Mouse (Mus musculus): ENCODE measurements around the gene Olfr470. TPM values are rescaled to one million over a fixed set of nuclear protein-coding genes. Genes with fewer than 3 reads are reported as not detected.
"Not testable (repeated sequence)": the region's sequence is repeated elsewhere in the genome, so short reads cannot be mapped to it uniquely, and the experiment has no call there.

The Olfr470 gene
- not detected in 2 replicates for polyA plus RNA-seq (2015; fragmentation: Nextera tagmentation; extraction: Ambion mirVana)

DNA sequence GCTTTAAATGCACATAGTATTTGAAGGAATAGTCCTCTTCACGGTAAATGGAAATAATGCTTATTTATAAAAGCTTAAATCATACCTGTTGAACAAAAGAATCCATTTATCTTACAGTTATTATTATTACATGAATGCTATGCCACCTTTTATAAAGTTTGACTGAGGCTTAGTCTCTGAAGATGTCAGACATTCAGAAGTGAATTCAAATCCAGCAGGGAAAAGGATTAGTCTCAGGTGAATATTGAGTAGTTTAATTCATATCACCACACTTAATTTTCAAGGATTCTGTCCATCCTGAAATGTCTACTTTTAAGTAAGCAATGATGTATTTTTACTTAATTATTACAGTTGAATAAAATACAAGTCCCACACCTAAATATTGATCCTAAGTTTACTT is at the start of gene Olfr470:
Olfr470 (minus strand) TSS at position 101 of the 400 bp plus-strand sequence.
- not testable (repeated sequence) for H3K4me2 ChIP-seq; H3K9ac ChIP-seq; H3K4me1 ChIP-seq (replicated peaks); ATAC-seq (ENCODE audit: insufficient read depth); H3K27ac ChIP-seq (replicated peaks); H3K36me3 ChIP-seq (replicated peaks); H3K4me3 ChIP-seq (replicated peaks); H3K9me3 ChIP-seq (replicated peaks); H3K27me3 ChIP-seq
- 46% methylated on average over 1 of the region's 1 CpGs for WGBS (ENCODE audit: insufficient replicate concordance)

DNA sequence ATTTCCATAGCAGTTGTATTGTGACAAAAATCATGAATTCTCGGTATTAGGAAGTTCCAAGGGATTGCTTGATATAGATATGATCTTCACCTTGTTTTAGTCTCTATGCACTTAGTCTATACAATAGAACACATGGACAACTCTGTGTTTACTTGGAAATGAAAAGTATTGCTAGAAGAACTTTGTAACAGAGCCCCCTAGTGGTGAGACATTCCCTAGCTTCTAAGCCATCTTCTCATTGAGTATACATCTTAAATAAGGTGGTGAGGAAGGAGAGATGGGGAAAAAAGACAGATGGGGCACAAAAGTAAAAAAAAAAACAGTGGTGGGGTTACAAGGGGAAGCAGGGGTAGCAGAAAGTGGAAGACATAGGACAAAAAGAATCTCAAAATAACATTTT is 5.6 kb downstream of the Olfr470 start:
- no peaks in the 10 kb centered on the region for H3K9me3 ChIP-seq (replicated peaks)
- WGBS (ENCODE audit: insufficient replicate concordance): 58% methylated on average over 1 of the region's 1 CpGs
- H3K36me3 ChIP-seq (replicated peaks): no peaks in the 10 kb centered on the region
- H3K4me3 ChIP-seq (replicated peaks): no peak overlapping the region
- H3K4me1 ChIP-seq (replicated peaks): no peaks in the 10 kb centered on the region
- H3K4me2 ChIP-seq: no peak overlapping the region
- H3K27ac ChIP-seq (replicated peaks): no peak overlapping the region
- no peak for ATAC-seq (ENCODE audit: insufficient read depth)
- no peaks in the 10 kb centered on the region for H3K27me3 ChIP-seq
- H3K9ac ChIP-seq: no peak overlapping the region

DNA sequence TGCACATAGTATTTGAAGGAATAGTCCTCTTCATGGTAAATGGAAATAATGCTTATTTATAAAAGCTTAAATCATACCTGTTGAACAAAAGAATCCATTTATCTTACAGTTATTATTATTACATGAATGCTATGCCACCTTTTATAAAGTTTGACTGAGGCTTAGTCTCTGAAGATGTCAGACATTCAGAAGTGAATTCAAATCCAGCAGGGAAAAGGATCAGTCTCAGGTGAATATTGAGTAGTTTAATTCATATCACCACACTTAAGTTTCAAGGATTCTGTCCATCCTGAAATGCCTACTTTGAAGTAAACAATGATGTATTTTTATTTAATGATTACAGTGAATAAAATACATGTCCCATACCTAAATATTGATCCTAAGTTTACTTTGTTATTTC is 21.8 kb downstream of the Olfr470 start, which contains the start of gene Olfr469:
Olfr469 (minus strand) TSS at position 101 of the 400 bp plus-strand sequence.
- H3K4me2 ChIP-seq; H3K9ac ChIP-seq; H3K27me3 ChIP-seq; ATAC-seq (ENCODE audit: insufficient read depth); H3K27ac ChIP-seq (replicated peaks); H3K9me3 ChIP-seq (replicated peaks); H3K4me1 ChIP-seq (replicated peaks); H3K4me3 ChIP-seq (replicated peaks); H3K36me3 ChIP-seq (replicated peaks): not testable (repeated sequence)

DNA sequence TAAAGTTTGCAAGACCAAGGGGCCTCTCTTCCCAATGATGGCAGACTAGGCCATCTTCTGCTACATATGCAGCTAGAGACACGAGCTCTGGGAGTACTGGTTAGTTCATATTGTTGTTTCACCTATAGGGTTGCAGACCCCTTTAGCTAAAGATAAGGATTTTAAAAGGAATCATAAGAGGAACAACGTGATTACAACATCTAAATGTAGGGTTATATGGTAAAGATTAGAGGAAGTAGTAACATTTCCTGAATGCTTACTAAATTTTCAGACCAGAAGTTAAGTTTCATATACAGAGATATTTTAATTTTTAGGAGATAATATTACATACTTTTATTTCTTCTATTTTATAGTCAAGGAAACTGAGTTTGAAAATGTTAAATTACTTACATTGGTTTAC is 23.4 kb downstream of the Olfr470 start:
- not testable (repeated sequence) for H3K9me3 ChIP-seq (replicated peaks); ATAC-seq (ENCODE audit: insufficient read depth)
- WGBS (ENCODE audit: insufficient replicate concordance): 34% methylated on average over 2 of the region's 2 CpGs

DNA sequence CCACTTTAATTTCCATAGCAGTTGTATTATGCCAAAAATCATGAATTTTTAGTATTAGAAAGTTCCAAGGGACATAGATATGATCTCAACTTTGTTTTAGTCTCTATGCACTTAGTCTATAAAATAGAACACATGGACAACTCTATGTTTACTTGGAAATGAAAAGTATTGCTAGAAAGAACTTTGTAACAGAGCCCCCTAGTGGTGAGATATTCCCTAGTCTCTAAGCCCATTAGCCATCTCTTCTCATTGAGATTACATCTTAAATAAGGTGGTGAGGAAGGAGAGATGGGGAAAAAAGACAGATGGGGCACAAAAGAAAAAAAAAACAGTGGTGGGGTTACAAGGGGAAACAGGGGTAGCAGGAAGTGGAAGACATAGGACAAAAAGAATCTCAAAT is 27.8 kb downstream of the Olfr470 start:
- ATAC-seq (ENCODE audit: insufficient read depth): no peak
- Histone ChIP-seq H3K9ac (no peak overlapping the region), H3K4me2 (no peak overlapping the region), H3K9me3 (replicated peaks) (no peaks in the 10 kb centered on the region), H3K27ac (replicated peaks) (no peak overlapping the region), H3K4me1 (replicated peaks) (no peaks in the 10 kb centered on the region), H3K27me3 (no peaks in the 10 kb centered on the region), H3K36me3 (replicated peaks) (no peaks in the 10 kb centered on the region), H3K4me3 (replicated peaks) (no peak overlapping the region)

More for the DNA sequence above, 23.4 kb downstream of the Olfr470 start:
- H3K27me3 ChIP-seq; H3K4me1 ChIP-seq (replicated peaks); H3K4me2 ChIP-seq; H3K9ac ChIP-seq; H3K27ac ChIP-seq (replicated peaks); H3K4me3 ChIP-seq (replicated peaks); H3K36me3 ChIP-seq (replicated peaks): not testable (repeated sequence)

DNA sequence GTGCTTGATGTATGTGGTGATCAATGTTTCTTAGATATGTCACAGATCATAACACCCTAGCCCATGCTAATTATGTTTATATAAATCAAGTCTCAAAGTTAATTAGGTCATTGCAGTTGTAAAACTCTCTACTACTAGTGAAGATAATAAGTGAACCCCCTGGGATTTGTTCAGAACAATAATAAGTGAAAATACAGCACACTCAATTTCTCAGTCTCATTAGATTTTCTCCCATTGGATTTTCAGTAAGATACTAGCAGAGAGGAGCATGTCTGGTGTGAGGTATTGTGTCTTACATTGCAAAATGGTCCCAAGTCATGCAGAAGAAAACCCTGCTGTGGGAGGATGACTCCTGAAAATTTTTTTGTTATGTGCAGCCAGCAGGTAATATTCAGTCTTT is 35.3 kb downstream of the Olfr470 start, which contains the start of gene Olfr467:
Olfr467 (plus strand) TSS at position 301 of the 400 bp plus-strand sequence.
- no peaks in the 10 kb centered on the region for H3K4me1 ChIP-seq (replicated peaks)
- no peak within 1 kb of the TSS for H3K27ac ChIP-seq (replicated peaks)
- ATAC-seq (ENCODE audit: insufficient read depth): no peak
- no peaks in the 10 kb centered on the region for H3K27me3 ChIP-seq
- H3K4me3 ChIP-seq (replicated peaks): no peak within 1 kb of the TSS
- H3K36me3 ChIP-seq (replicated peaks): no peaks in the 10 kb centered on the region
- H3K9me3 ChIP-seq (replicated peaks): no peaks in the 10 kb centered on the region
- H3K4me2 ChIP-seq: no peak within 1 kb of the TSS
- H3K9ac ChIP-seq: no peak within 1 kb of the TSS

DNA sequence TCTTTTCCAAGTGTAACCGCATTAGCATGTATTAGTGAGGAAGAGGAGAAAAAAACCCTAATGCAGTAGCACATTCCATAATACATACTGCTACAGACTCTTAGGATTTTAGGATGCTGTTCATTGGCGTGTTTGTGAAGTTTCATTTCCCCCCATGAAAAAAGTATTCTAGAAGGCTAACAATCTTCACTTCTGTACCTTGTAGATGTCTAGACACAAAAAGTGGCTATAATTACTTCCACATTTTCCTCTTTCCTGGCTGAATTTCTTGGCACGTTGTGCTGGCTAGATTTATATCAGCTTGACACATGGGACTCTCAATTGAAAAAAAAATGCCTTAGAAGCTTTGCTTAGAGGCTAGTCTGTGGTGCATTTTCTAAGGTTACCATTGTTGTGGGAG is 45.2 kb downstream of the Olfr470 start:
- Histone ChIP-seq H3K27ac (replicated peaks) (no peak overlapping the region), H3K9ac (no peak overlapping the region), H3K27me3 (no peaks in the 10 kb centered on the region), H3K36me3 (replicated peaks) (no peaks in the 10 kb centered on the region), H3K4me1 (replicated peaks) (no peaks in the 10 kb centered on the region), H3K4me3 (replicated peaks) (no peak overlapping the region), H3K9me3 (replicated peaks) (no peaks in the 10 kb centered on the region), H3K4me2 (no peak overlapping the region)
- ATAC-seq (ENCODE audit: insufficient read depth): no peak
- WGBS (ENCODE audit: insufficient replicate concordance): 47% methylated on average over 3 of the region's 3 CpGs

DNA sequence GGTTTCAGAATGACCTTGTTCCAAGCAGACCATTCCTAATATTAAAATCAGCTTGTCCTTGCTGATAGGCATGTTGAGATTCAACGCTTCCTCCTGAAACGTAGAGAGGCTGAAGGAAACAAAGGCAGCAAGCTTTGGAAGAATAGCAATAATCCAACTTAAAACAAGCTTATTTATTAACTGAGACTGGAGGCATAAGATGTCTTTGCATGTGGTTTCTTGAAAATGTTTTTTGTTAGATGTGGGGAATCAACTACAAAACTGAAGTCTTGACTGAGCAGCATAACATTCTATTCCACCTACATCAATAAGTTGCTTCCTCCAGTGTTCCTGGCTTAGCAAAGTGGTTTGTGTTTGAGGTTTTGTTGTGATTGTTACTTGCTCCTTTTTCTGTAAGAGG is 46.2 kb downstream of the Olfr470 start, which contains the start of gene Ovch2:
Ovch2 (minus strand) TSS at position 101 of the 400 bp plus-strand sequence.
- Histone ChIP-seq H3K27me3 (no peaks in the 10 kb centered on the region), H3K27ac (replicated peaks) (no peak within 1 kb of the TSS), H3K4me2 (no peak within 1 kb of the TSS), H3K4me3 (replicated peaks) (no peak within 1 kb of the TSS), H3K9me3 (replicated peaks) (no peaks in the 10 kb centered on the region), H3K36me3 (replicated peaks) (no peaks in the 10 kb centered on the region), H3K9ac (no peak within 1 kb of the TSS), H3K4me1 (replicated peaks) (no peaks in the 10 kb centered on the region)
- ATAC-seq (ENCODE audit: insufficient read depth): no peak
- WGBS (ENCODE audit: insufficient replicate concordance): 67% methylated on average over 2 of the region's 2 CpGs

DNA sequence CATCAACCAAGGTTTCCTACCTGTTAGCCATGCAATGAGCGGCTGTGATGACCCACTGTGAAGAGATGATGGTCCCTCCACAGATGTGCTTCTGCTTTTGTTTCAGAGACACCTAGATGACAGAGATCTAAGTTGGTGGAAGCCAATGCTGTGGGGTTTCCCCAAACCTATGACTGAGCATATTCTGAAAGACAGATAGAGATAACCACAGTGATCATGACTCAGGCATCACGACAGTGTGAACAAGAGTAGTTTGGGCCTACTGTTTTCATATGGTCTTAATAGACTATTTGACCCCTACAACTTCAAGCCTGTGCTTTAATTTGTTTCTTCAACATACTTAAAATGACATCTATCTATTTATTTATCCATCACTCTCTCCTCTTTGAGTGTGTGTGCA is 50.8 kb downstream of the Olfr470 start:
- WGBS (ENCODE audit: insufficient replicate concordance): 55% methylated on average over 2 of the region's 2 CpGs
- H3K36me3 ChIP-seq (replicated peaks): no peaks in the 10 kb centered on the region
- no peak for ATAC-seq (ENCODE audit: insufficient read depth)

More for the DNA sequence above, 50.8 kb downstream of the Olfr470 start:
- H3K27ac ChIP-seq (replicated peaks): no peak overlapping the region
- no peak overlapping the region for H3K4me2 ChIP-seq
- H3K27me3 ChIP-seq: no peaks in the 10 kb centered on the region
- H3K4me1 ChIP-seq (replicated peaks): no peaks in the 10 kb centered on the region
- no peak overlapping the region for H3K4me3 ChIP-seq (replicated peaks)
- no peaks in the 10 kb centered on the region for H3K9me3 ChIP-seq (replicated peaks)
- no peak overlapping the region for H3K9ac ChIP-seq

Other genes with a start within 250 kb of the Olfr470 start
- not detected in 2 replicates for gene 5330417H12Rik, start 222.3 kb downstream of the Olfr470 start, polyA plus RNA-seq (2015; fragmentation: Nextera tagmentation; extraction: Ambion mirVana)
- not detected in 2 replicates for gene Cyb5r2, start 89.5 kb downstream of the Olfr470 start, polyA plus RNA-seq (2015; fragmentation: Nextera tagmentation; extraction: Ambion mirVana)
- gene Ovch2, start 46.3 kb downstream of the Olfr470 start, polyA plus RNA-seq (2015; fragmentation: Nextera tagmentation; extraction: Ambion mirVana): not detected in 2 replicates
- gene Olfr467, start 35.2 kb downstream of the Olfr470 start, polyA plus RNA-seq (2015; fragmentation: Nextera tagmentation; extraction: Ambion mirVana): not detected in 2 replicates
- gene Olfr469, start 21.9 kb downstream of the Olfr470 start, polyA plus RNA-seq (2015; fragmentation: Nextera tagmentation; extraction: Ambion mirVana): not detected in 2 replicates
- not detected in 2 replicates for gene Olfr472, start 50.4 kb upstream of the Olfr470 start, polyA plus RNA-seq (2015; fragmentation: Nextera tagmentation; extraction: Ambion mirVana)
- not detected in 2 replicates for gene Olfr473, start 83.0 kb upstream of the Olfr470 start, polyA plus RNA-seq (2015; fragmentation: Nextera tagmentation; extraction: Ambion mirVana)
- gene Olfr474, start 107.2 kb upstream of the Olfr470 start, polyA plus RNA-seq (2015; fragmentation: Nextera tagmentation; extraction: Ambion mirVana): not detected in 2 replicates
- gene Olfr476, start 117.3 kb upstream of the Olfr470 start, polyA plus RNA-seq (2015; fragmentation: Nextera tagmentation; extraction: Ambion mirVana): not detected in 2 replicates
- gene Olfr477, start 139.2 kb upstream of the Olfr470 start, polyA plus RNA-seq (2015; fragmentation: Nextera tagmentation; extraction: Ambion mirVana): not detected in 2 replicates
- gene Olfr478, start 186.5 kb upstream of the Olfr470 start, polyA plus RNA-seq (2015; fragmentation: Nextera tagmentation; extraction: Ambion mirVana): not detected in 2 replicates
- not detected in 2 replicates for gene Olfr479, start 203.2 kb upstream of the Olfr470 start, polyA plus RNA-seq (2015; fragmentation: Nextera tagmentation; extraction: Ambion mirVana)
- gene Olfr480, start 219.9 kb upstream of the Olfr470 start, polyA plus RNA-seq (2015; fragmentation: Nextera tagmentation; extraction: Ambion mirVana): not detected in 2 replicates
- not detected in 2 replicates for gene Olfr481, start 232.4 kb upstream of the Olfr470 start, polyA plus RNA-seq (2015; fragmentation: Nextera tagmentation; extraction: Ambion mirVana)

Measured in liver, embryonic 15.5 days (tissue).